Mouse (Mus musculus) lung, adult 2 months (tissue): ENCODE results near the gene Nans.

ENCODE experiments used
- CTCF ChIP-seq: fragments of 200-500 bp; IDR thresholded peaks from 2 replicates; pipeline ENCODE4 v1.5.1; 2011; ENCODE audit warnings: mild to moderate bottlenecking, low read length, control low read depth; ENCODE audit not compliant: insufficient read depth
- POLR2A ChIP-seq: fragments of 200-500 bp; IDR thresholded peaks from 2 replicates; pipeline ENCODE4 v1.6.1; 2011; ENCODE audit warnings: low read depth, mild to moderate bottlenecking, control low read depth, low read length, borderline replicate concordance; ENCODE audit errors: extremely low read depth

DNA sequence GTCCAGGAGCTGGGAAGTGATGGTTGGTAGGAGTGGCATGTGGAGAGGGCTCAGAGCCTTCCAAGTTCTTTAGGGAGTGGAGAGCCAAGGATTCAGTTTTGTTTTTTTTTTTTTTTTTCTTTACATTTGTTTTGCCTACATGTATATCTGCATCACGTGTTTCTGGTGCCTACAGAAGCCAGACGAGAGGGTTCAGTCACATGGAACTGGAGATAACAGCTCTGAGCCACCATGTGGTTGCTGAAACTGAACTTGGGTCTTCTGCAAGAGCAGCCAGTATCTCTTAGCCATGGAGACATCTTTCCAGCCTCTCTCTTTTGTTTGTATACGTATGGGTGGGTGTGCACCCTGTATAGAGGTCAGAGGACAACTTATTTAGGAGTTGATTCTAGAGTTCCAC lies 14.8 kb downstream of the Nans start:
- TF ChIP-seq CTCF (no peak), POLR2A (no peak)
